Mouse (Mus musculus) bone marrow macrophage, adult 2 months (primary cell): ENCODE data around the gene Msi2. TPM values are rescaled to one million over a fixed set of nuclear protein-coding genes. Genes with fewer than 3 reads are reported as not detected.
A peak's percentile ranks its signal among the peaks of the same experiment; 100 is the strongest.

Experiments
- H3K27ac ChIP-seq: 2 replicates; pipeline ENCODE4 v1.5.1; 2012; ENCODE audit warnings: low read depth, low read length; ENCODE audit not compliant: insufficient read depth
- H3K4me1 ChIP-seq: 2 replicates; pipeline ENCODE4 v1.6.1; 2012; ENCODE audit warnings: low read length; ENCODE audit not compliant: control insufficient read depth, insufficient read depth
- H3K4me3 ChIP-seq: 2 replicates; pipeline ENCODE4 v1.5.1; 2012; ENCODE audit warnings: mild to moderate bottlenecking, low read length, moderate library complexity; ENCODE audit not compliant: insufficient read depth
- CTCF ChIP-seq: IDR thresholded peaks from 2 replicates; pipeline ENCODE4 v1.5.1; 2012; ENCODE audit warnings: low read depth, mild to moderate bottlenecking, low read length, moderate library complexity
- POLR2A ChIP-seq: IDR thresholded peaks from 2 replicates; pipeline ENCODE4 v1.6.1; 2012; ENCODE audit warnings: mild to moderate bottlenecking, low read depth, low read length, borderline replicate concordance
- polyA plus RNA-seq: library from polyadenylated mRNA; stranded (reverse); fragments of >200 nt; gene quantifications from 2 replicates; pipeline ENCODE4 v1.2.4, GENCODE M21; 2012; ENCODE audit not compliant: missing spikeins, insufficient read depth, insufficient read length

Msi2 gene
- polyA plus RNA-seq, 1 experiment: 9.8 TPM

DNA sequence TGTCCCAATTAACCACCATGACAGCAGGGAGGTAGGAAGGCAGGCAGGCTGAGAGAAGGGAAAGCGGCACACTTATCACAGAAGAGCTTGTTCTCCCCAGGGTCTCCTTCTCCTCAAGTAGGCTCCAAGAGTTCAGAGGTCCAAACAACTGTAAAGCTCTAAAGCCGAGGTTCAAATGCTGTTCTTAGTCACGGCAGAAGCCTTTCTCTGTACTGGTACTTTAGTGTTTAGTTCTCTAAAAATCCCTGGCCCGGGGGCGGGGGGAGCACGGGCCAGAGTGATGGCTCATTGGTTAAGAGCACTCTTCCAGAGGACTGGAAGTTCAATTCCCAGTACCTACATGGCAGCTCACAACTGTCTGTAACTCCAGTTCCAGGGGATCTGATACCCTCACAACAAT lies 165.9 kb downstream of the Msi2 start:
- H3K4me3 ChIP-seq: no peak overlapping the region
- H3K4me1 ChIP-seq: peaks cover 16% of the 10 kb centered on the region
- H3K27ac ChIP-seq: no peak overlapping the region
- TF ChIP-seq POLR2A (no peak), CTCF (no peak)

DNA sequence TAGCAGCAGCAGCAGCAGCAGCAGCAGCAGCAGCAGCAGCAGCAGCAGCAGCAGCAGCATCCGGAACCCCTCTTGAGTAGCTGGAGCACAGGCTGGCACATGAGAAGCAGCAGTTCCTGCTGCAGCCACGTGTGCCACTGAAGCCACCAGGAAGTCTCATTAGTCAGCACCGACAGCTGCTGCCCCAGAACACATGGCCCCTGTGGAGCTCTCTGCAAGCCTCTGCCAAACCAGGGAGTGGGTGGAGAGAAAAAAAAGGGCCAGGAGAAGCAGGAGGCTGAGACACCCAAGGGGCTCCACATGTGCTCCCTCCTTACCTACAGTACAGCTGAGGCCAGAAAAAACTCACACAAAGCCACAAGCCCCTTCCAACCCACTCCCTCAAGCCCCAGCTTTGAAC lies 167.3 kb downstream of the Msi2 start:
- H3K27ac ChIP-seq: peak overlapping the region; percentile 25
- peaks cover 16% of the 10 kb centered on the region for H3K4me1 ChIP-seq
- H3K4me3 ChIP-seq: peak overlapping the region; percentile 33
- TF ChIP-seq CTCF: no peak
- no peak for TF ChIP-seq POLR2A

DNA sequence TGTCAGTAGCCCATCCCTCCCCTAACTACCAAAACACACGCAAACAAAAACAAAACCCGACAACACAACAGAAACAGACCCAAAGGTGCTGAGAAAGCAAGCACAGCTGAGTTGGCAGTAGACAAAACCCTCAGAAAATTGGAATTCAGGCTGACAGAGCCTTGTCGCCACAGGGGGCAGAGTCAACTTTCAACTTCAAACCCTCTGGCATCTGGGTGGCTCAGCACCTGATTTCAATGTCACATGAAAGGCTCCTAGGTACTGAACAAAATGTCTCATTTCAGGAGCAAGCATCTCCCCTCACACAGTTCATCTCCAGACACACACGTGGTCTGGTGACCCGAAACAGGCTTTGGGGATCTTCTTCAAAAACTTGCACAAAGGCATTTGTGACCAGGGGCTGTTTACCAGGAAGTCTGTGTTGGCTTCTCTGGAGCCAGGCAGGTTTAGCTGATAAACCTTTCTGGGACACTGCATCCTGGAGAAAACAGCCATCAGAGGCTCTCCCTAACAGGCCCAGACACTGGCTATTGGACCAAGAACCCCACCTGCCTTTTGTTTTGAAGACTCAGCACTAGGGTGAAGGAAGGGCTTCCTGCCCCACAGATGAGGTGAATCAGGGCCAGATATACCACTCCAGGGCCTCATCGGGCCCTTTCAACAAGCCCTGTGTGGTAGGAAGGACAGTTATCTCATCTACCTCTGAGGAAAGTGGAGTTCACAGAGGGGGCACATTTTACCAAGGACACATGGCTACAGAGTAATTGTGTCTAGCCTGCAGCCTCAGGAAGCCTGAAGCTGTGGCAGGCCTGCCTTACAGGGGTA lies 168.0 kb downstream of the Msi2 start:
- TF ChIP-seq CTCF (no peak), POLR2A (no peak)
- H3K4me3 ChIP-seq: peak overlapping the region; percentile 33
- peaks cover 16% of the 10 kb centered on the region for H3K4me1 ChIP-seq
- H3K27ac ChIP-seq: peak overlapping the region; percentile 22

DNA sequence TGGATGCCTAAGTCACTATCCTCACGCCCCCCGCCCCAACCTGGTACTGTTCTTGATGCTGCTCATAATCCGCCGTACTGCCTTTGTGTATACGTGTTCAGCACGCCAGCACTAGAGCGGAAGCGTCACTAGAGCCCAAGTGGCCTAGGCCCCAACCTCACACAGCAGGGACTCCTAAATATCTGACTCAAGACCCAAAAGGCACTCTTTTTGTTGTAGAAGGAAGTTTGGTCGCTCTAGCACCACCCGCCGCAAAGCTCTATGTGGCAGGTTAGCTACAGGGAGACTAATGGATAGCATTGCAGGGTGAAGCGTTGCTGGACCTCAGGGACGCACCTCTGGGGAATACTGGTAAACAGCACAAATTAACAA lies 168.8 kb downstream of the Msi2 start:
- TF ChIP-seq CTCF: no peak
- no peak for TF ChIP-seq POLR2A
- Histone ChIP-seq H3K4me3 (no peak overlapping the region), H3K27ac (no peak overlapping the region), H3K4me1 (peaks cover 16% of the 10 kb centered on the region)

DNA sequence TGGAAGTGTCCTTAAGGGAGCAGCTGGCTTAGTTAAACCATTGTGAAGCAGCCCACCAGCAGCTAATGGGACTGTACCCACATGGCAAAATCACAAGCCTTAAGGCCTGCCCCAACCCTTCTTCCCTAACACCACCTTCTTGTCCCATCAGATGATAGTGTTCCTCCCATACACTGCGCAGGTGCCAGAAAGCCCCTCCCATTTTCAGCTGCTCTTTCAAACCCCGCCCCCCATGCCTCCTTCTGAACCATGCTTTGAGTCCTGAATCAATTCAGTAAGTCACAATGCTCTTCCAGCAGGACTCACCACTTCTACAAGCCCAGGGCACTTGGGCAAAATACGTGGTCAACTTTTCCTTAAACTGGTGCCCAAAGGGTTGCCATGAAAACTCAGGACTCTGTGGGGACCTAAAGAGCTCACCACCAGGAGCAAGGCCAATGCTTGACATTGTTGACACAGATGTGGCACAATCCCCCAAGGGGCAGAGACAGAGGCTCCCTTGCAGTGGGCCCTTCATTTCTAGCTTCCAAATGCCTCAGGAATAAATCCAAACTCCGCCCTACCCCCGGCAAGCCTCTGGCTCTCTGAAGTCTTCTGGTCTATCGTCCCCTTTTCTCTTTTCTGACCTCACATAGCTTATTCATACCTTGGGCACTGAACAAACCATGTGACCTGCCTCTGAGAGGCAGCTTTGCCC lies 169.3 kb downstream of the Msi2 start:
- Histone ChIP-seq H3K4me1 (peaks cover 16% of the 10 kb centered on the region), H3K4me3 (no peak overlapping the region), H3K27ac (no peak overlapping the region)
- TF ChIP-seq CTCF: no peak
- TF ChIP-seq POLR2A: no peak

DNA sequence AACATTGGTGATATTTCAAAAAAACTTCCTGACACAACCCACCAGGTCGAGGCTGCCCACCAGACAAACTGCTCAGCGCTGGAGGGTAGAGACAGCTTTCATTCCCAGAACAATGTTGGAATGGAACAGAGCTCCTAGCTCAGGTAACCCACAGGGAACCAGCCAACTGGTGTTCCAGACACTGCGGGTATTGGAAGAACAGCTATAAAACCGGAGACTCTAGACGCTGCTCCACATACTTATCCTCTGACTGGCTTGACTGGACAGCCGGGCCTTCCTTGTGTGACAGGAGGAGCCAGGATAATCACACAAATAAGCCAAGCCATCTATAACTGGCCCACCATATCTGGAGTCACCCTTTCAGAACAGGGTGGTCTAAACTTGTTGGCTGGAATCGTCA lies 169.9 kb downstream of the Msi2 start:
- H3K27ac ChIP-seq: no peak overlapping the region
- TF ChIP-seq CTCF (no peak), POLR2A (no peak)
- H3K4me3 ChIP-seq: no peak overlapping the region
- peaks cover 16% of the 10 kb centered on the region for H3K4me1 ChIP-seq

DNA sequence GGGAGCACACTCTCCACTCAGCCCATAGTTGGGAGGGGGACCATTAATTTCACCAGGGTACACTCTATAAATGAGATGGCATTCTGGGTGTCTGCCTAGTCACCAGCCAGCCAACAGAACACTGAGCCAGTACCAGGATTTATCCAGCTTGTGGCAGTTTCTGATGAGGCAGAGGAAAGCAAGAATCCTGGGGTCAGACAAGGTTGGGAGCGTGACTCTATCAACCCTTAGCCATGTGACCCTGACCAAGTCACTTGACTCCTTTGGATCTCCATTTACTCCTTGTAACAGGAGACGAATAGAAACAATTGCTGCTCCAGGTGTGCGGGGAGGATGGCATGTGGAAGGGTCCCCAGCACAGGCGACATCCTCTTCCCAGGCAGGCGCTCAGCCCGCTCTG lies 174.5 kb downstream of the Msi2 start:
- Histone ChIP-seq H3K27ac (no peak overlapping the region), H3K4me1 (peaks cover 5% of the 10 kb centered on the region; the same call in 1 of the 2 replicates), H3K4me3 (no peak overlapping the region)
- TF ChIP-seq POLR2A: no peak
- TF ChIP-seq CTCF: no peak

DNA sequence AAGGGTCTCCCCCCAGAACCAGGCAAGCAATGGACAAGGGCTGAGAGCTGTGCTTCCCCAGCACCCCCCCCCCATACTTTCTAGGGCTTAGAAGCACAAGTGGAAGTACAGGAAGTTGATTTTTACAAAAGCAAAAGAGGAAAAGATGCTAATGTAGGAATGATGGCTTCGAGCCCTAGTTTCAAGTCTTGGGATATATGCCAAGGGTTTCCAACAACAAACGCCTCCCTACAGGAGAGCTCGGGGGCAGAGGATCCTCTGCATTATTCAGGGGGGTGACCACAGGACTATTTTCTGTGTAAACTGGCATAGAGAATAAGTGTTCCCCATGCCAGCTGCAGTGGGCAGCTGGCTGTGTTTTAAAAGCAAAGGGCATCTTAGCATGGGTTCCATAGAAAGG lies 175.5 kb downstream of the Msi2 start:
- peaks cover 8% of the 10 kb centered on the region; the same call in 1 of the 2 replicates for H3K4me1 ChIP-seq
- no peak overlapping the region for H3K27ac ChIP-seq
- TF ChIP-seq POLR2A: no peak
- no peak for TF ChIP-seq CTCF
- no peak overlapping the region for H3K4me3 ChIP-seq

DNA sequence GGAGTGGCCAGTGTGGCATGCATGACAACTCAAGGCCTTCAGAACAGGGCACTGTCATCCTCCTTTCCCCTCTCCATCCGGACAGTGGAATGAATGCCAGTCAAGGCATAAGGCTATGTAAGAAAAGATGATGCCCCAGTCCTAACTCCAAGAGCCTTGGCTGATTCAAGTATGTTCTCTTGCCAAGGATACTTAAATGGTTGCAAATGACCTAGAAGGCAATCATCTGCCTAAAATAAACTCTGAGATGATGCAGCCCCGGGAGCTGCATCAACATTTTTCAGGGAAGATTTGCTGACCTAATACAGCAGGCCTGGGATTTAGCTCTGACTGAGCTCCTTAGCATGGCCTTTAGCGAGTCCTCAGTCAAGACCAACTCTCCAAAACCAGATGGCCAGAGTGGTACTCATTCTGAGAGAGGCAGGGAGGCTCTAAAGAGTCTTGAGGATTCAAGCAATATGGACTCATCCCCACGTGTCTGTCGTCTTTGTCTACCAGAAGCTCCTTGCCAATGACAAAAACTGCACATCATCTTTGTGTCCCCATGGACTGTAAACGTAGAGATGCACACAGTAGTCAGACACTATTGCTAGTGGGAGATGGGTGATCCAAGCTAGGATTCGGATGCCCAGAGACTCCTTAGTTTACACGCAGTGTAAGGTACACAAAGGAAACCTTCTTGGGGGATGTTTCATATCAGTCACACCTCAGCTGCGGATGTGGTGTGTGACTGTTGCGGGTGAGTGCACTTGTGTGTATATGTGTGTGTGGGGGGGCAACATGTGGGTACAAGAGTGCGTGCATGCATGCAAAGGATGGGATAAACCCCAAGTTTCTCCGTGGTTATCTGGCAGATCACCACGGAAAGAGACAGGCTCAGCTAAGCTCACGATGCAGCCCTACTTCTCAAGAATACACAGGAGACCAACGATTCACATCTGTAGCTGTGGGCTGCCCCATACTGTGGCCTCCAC lies 176.4 kb downstream of the Msi2 start:
- Histone ChIP-seq H3K4me3 (no peak overlapping the region), H3K4me1 (peaks cover 8% of the 10 kb centered on the region; the same call in 1 of the 2 replicates), H3K27ac (no peak overlapping the region)
- TF ChIP-seq POLR2A (no peak), CTCF (no peak)
